ENCODE assay signal across 10 mouse cellular contexts in the genomic region with DNA sequence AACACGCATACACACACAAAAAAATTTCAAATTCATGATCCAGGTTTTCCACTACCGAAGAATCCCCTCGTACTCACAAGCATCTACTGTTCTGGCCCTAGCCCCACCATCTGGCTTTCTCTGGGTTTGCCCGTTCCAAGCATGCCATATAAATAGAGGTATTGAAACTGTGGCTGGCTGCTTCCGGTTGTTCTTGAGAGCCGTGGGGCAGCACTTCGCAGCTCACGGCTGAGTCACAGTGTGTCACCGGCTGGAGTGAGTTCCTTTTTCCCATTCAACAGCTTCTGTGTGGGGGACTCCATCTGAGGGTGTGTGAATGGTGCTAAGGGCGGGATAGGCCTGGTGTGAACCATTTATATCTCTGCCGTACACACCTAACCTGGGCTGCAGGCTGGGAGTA. TPM values are rescaled to one million over a fixed set of nuclear protein-coding genes. Genes with fewer than 3 reads are reported as not detected.
DNase-seq lines count a peak whose midpoint lies in the region; ATAC-seq and TF ChIP-seq lines count a peak whose summit lies in the region.
"Had no signal": no experiment of that assay in that cellular context is flagged by ENCODE, and none has a peak within 500 bp of the region (broad histone marks: within the 10 kb centered on the region; RNA-seq: fewer than 3 reads in every experiment).

No protein-coding gene starts in this region.

- H3K4me1 ChIP-seq in forebrain, postnatal 0 days (ENCODE audit: insufficient read depth), result 0 out of 2 replicates have a peak, but pooled peaks cover 9% of the 10 kb centered on the region
- peaks cover 21% of the 10 kb centered on the region for H3K4me1 ChIP-seq in forebrain, embryonic 13.5 days
- H3K4me1 ChIP-seq in MEL (ENCODE audit: control insufficient read depth in 1 of 2, insufficient read depth in 2 of 2, low read length in 2 of 2), result peaks cover 17 to 36% of the 10 kb centered on the region in 2 experiments
- H3K4me1 ChIP-seq in kidney, embryonic 16.5 days (ENCODE audit: insufficient read depth, low read length), result peaks cover 29% of the 10 kb centered on the region

- H3K4me3 ChIP-seq in forebrain, postnatal 0 days (ENCODE audit: low read depth, low read length), result no peak overlapping the region
- H3K4me3 ChIP-seq in forebrain, embryonic 13.5 days, result no peak overlapping the region
- H3K4me3 ChIP-seq in MEL (ENCODE audit: control insufficient read depth in 1 of 2, insufficient read depth in 1 of 2, low read depth in 2 of 2, low read length in 2 of 2), result no peak overlapping the region
- no peak overlapping the region for H3K4me3 ChIP-seq in kidney, embryonic 16.5 days (ENCODE audit: low read length)
- H3K4me3 ChIP-seq: erythroblast, embryonic 14.5 days; midbrain, embryonic 12.5 days had no signal

- H3K9ac ChIP-seq in forebrain, postnatal 0 days, result no peak overlapping the region
- no peak overlapping the region for H3K9ac ChIP-seq in forebrain, embryonic 13.5 days
- H3K9ac ChIP-seq in MEL (ENCODE audit: control insufficient read depth, low read depth, low read length, poor library complexity, severe bottlenecking), result peak overlapping the region; percentile 42
- no peak overlapping the region for H3K9ac ChIP-seq in kidney, embryonic 16.5 days (replicated peaks; ENCODE audit: low read length)
- H3K9ac ChIP-seq: midbrain, embryonic 12.5 days had no signal

- peak; percentile 21 for ATAC-seq in forebrain, postnatal 0 days
- no peak for ATAC-seq in forebrain, embryonic 13.5 days
- no peak for ATAC-seq in kidney, embryonic 16.5 days (ENCODE audit: low FRiP score, low TSS enrichment)

- TF ChIP-seq EP300 in MEL (IDR thresholded peaks at IDR 0.05; ENCODE audit: low read depth in 1 of 2, low read length in 2 of 2), result no peak

- no peak for TF ChIP-seq POLR2A in MEL (IDR thresholded peaks at IDR 0.05; ENCODE audit: control insufficient read depth in 1 of 2, insufficient read depth in 1 of 2, low read depth in 1 of 2, low read length in 2 of 2, poor library complexity in 1 of 2)

- H3K27ac ChIP-seq in forebrain, postnatal 0 days (ENCODE audit: low read depth, low read length), result no peak overlapping the region
- no peak overlapping the region for H3K27ac ChIP-seq in forebrain, embryonic 13.5 days
- peak overlapping the region; percentile 57 for H3K27ac ChIP-seq in MEL (ENCODE audit: control insufficient read depth, low read depth, low read length)
- no peak overlapping the region for H3K27ac ChIP-seq in kidney, embryonic 16.5 days (ENCODE audit: low read length)
- H3K27ac ChIP-seq: midbrain, embryonic 12.5 days had no signal

- TF ChIP-seq RAD21 in MEL (IDR thresholded peaks at IDR 0.05; ENCODE audit: low read depth, low read length), result no peak

- no peaks in the 10 kb centered on the region for H3K9me3 ChIP-seq in forebrain, postnatal 0 days (ENCODE audit: low read length)
- no peaks in the 10 kb centered on the region for H3K9me3 ChIP-seq in forebrain, embryonic 13.5 days (replicated peaks)
- H3K9me3 ChIP-seq in MEL (replicated peaks; ENCODE audit: insufficient read depth, low read length), result no peaks in the 10 kb centered on the region
- no peaks in the 10 kb centered on the region for H3K9me3 ChIP-seq in kidney, embryonic 16.5 days (ENCODE audit: low read length)
- H3K9me3 ChIP-seq: midbrain, embryonic 12.5 days had no signal

- WGBS in forebrain, postnatal 0 days, result 58% methylated on average over 11 of the region's 11 CpGs
- WGBS in forebrain, embryonic 13.5 days, result 83% methylated on average over 11 of the region's 11 CpGs
- WGBS in kidney, embryonic 16.5 days, result 82% methylated on average over 11 of the region's 11 CpGs

- H3K27me3 ChIP-seq in forebrain, postnatal 0 days (ENCODE audit: insufficient read depth, low read length), result no peaks in the 10 kb centered on the region; the same call in 1 of the 2 replicates
- peaks cover 39% of the 10 kb centered on the region for H3K27me3 ChIP-seq in forebrain, embryonic 13.5 days
- no peaks in the 10 kb centered on the region for H3K27me3 ChIP-seq in MEL (ENCODE audit: control insufficient read depth in 1 of 2, insufficient read depth in 2 of 2, low read length in 2 of 2)
- peaks cover 7% of the 10 kb centered on the region; the same call in 1 of the 2 replicates for H3K27me3 ChIP-seq in kidney, embryonic 16.5 days (ENCODE audit: insufficient read depth, low read length)

- DNase-seq in forebrain, postnatal 0 days, result peak; percentile 34
- DNase-seq in MEL (ENCODE audit: low read depth, low spot score), result peak; percentile 96
- DNase-seq in layer of hippocampus, adult 11-12 months (ENCODE audit: low spot score), result peak; percentile 79
- peak; percentile 71 for DNase-seq in natural killer cell, adult 2 months (ENCODE audit: low spot score in 2 of 2)
- DNase-seq in MN1 (ENCODE audit: low spot score), result no peak
- no peak for DNase-seq in kidney, postnatal 36 days

- TF ChIP-seq CTCF in forebrain, postnatal 0 days (IDR thresholded peaks at IDR 0.05; ENCODE audit: low read depth), result no peak
- no peak for TF ChIP-seq CTCF in MEL (IDR thresholded peaks at IDR 0.05 in 2 of 3, conservative IDR thresholded peaks at IDR 0.05 in 1 of 3; ENCODE audit: control insufficient read depth in 1 of 3, insufficient read depth in 1 of 3, low read depth in 2 of 3, low read length in 3 of 3, poor library complexity in 1 of 3, severe bottlenecking in 1 of 3)

- H3K79me2 ChIP-seq in MEL (ENCODE audit: control insufficient read depth, insufficient read depth, low read length, poor library complexity), result peaks cover 6% of the 10 kb centered on the region; the same call in 1 of the 2 replicates

- H3K4me2 ChIP-seq in forebrain, postnatal 0 days (ENCODE audit: low read depth), result no peak overlapping the region
- no peak overlapping the region for H3K4me2 ChIP-seq in forebrain, embryonic 13.5 days
- no peak overlapping the region for H3K4me2 ChIP-seq in kidney, embryonic 16.5 days (replicated peaks; ENCODE audit: low read depth, low read length)
- H3K4me2 ChIP-seq: midbrain, embryonic 12.5 days had no signal

- no peaks in the 10 kb centered on the region for H3K36me3 ChIP-seq in forebrain, postnatal 0 days (ENCODE audit: insufficient read depth)
- no peaks in the 10 kb centered on the region for H3K36me3 ChIP-seq in forebrain, embryonic 13.5 days (ENCODE audit: poor library complexity, severe bottlenecking)
- peaks cover 0 to 26% of the 10 kb centered on the region in 2 experiments; a peak in 2 of 4 replicates for H3K36me3 ChIP-seq in MEL (ENCODE audit: control insufficient read depth in 1 of 2, insufficient read depth in 2 of 2, low read length in 2 of 2)
- no peaks in the 10 kb centered on the region; the same call in 1 of the 2 replicates for H3K36me3 ChIP-seq in kidney, embryonic 16.5 days (ENCODE audit: insufficient read depth, low read length)
- H3K36me3 ChIP-seq: midbrain, embryonic 12.5 days had no signal

TF ChIP-seq in MEL, 35 proteins besides CTCF, POLR2A, EP300 and RAD21:
- TF ChIP-seq ZMIZ1 (IDR thresholded peaks at IDR 0.05; ENCODE audit: low read depth, low read length) (no peak), GATA1 (IDR thresholded peaks at IDR 0.05; ENCODE audit: low read depth, low read length) (peak; percentile 39; the same call in 1 of the 2 replicates)

RNA-seq across cellular contexts. Expression of gene Adssl1, which starts 2.7 kb away (rescaled TPM):
- total RNA-seq in forebrain, postnatal 0 days (2014; rRNA removed), result 1.8 and 2.2 TPM in 2 replicates
- 3.4 and 4.7 TPM in 2 replicates for polyA plus RNA-seq in forebrain, postnatal 0 days (2015; fragmentation: Nextera tagmentation; extraction: Ambion mirVana)
- polyA plus RNA-seq in forebrain, embryonic 13.5 days (2015; fragmentation: Nextera tagmentation; extraction: Ambion mirVana), result 1.4 and 2.1 TPM in 2 replicates
- 36.0 and 58.2 TPM in 2 replicates for total RNA-seq in MEL (2012; rRNA removed)
- 10 to 100 TPM in 1 of 2 experiments, not detected in 1; 63.9 TPM for polyA plus RNA-seq in MEL (2012; ENCODE audit: insufficient read depth in 1 of 2, insufficient read length in 2 of 2, low read depth in 1 of 2, low replicate concordance in 2 of 2, missing spikeins in 1 of 2)
- polyA plus RNA-seq in kidney, embryonic 16.5 days (2015; fragmentation: Nextera tagmentation; extraction: Ambion mirVana), result 10.7 and 12.7 TPM in 2 replicates

RNA-seq across cellular contexts. Expression of gene Siva1, which starts 27.3 kb away (rescaled TPM):
- 28.0 and 31.4 TPM in 2 replicates for total RNA-seq in forebrain, postnatal 0 days (2014; rRNA removed)
- 50.5 and 61.5 TPM in 2 replicates for polyA plus RNA-seq in forebrain, postnatal 0 days (2015; fragmentation: Nextera tagmentation; extraction: Ambion mirVana)
- 154 and 174 TPM in 2 replicates for polyA plus RNA-seq in forebrain, embryonic 13.5 days (2015; fragmentation: Nextera tagmentation; extraction: Ambion mirVana)
- total RNA-seq in MEL (2012; rRNA removed), result 591 and 659 TPM in 2 replicates
- 100 to 1,000 TPM in 1 of 2 experiments, not detected in 1; 531 TPM for polyA plus RNA-seq in MEL (2012; ENCODE audit: insufficient read depth in 1 of 2, insufficient read length in 2 of 2, low read depth in 1 of 2, low replicate concordance in 2 of 2, missing spikeins in 1 of 2)
- 273 and 296 TPM in 2 replicates for polyA plus RNA-seq in kidney, embryonic 16.5 days (2015; fragmentation: Nextera tagmentation; extraction: Ambion mirVana)

RNA-seq across cellular contexts. Expression of gene Inf2, which starts 28.6 kb away (rescaled TPM):
- total RNA-seq in forebrain, postnatal 0 days (2014; rRNA removed), result 9.8 and 10.8 TPM in 2 replicates
- 1.1 and 1.2 TPM in 2 replicates for polyA plus RNA-seq in forebrain, postnatal 0 days (2015; fragmentation: Nextera tagmentation; extraction: Ambion mirVana)
- 2.4 and 2.6 TPM in 2 replicates for polyA plus RNA-seq in forebrain, embryonic 13.5 days (2015; fragmentation: Nextera tagmentation; extraction: Ambion mirVana)
- total RNA-seq in MEL (2012; rRNA removed), result 23.2 and 26.1 TPM in 2 replicates
- 100 to 1,000 TPM in 1 of 2 experiments, 10 to 100 TPM in 1; 55.7 to 122 TPM for polyA plus RNA-seq in MEL (2012; ENCODE audit: insufficient read depth in 1 of 2, insufficient read length in 2 of 2, low read depth in 1 of 2, low replicate concordance in 2 of 2, missing spikeins in 1 of 2)
- polyA plus RNA-seq in kidney, embryonic 16.5 days (2015; fragmentation: Nextera tagmentation; extraction: Ambion mirVana), result 4.7 and 5.3 TPM in 2 replicates

RNA-seq across cellular contexts. Expression of gene Akt1, which starts 57.5 kb away (rescaled TPM):
- 213 and 215 TPM in 2 replicates for total RNA-seq in forebrain, postnatal 0 days (2014; rRNA removed)
- polyA plus RNA-seq in forebrain, postnatal 0 days (2015; fragmentation: Nextera tagmentation; extraction: Ambion mirVana), result 117 TPM in 2 replicates
- 46.4 and 50.3 TPM in 2 replicates for polyA plus RNA-seq in forebrain, embryonic 13.5 days (2015; fragmentation: Nextera tagmentation; extraction: Ambion mirVana)
- total RNA-seq in MEL (2012; rRNA removed), result 289 and 322 TPM in 2 replicates
- 100 to 1,000 TPM; 764 to 827 TPM for polyA plus RNA-seq in MEL (2012; ENCODE audit: insufficient read depth in 1 of 2, insufficient read length in 2 of 2, low read depth in 1 of 2, low replicate concordance in 2 of 2, missing spikeins in 1 of 2)
- polyA plus RNA-seq in kidney, embryonic 16.5 days (2015; fragmentation: Nextera tagmentation; extraction: Ambion mirVana), result 49.5 TPM in 2 replicates

Comparison
In these comparisons a context has a peak if more than half of its experiments do, and no peak if none do; other contexts are left out.
1. DNase-seq: peak in forebrain, postnatal 0 days (single experiment), MEL (single experiment), layer of hippocampus, adult 11-12 months (single experiment) and natural killer cell, adult 2 months (2 of 2); none in MN1 (single experiment) and kidney, postnatal 36 days (0 of 2).